Mouse (Mus musculus): Measurements from ENCODE around the gene Camta1. TPM values are rescaled to one million over a fixed set of nuclear protein-coding genes. Genes with fewer than 3 reads are reported as not detected.

Camta1 gene
- polyA plus RNA-seq, 1 experiment from 2014 or later, result 118 TPM

GRCm38 (mm10) chr4:151215866-151216265 lies 645.8 kb downstream of the Camta1 start:
- no peak overlapping the region for H3K4me3 ChIP-seq
- no peak overlapping the region for H3K4me2 ChIP-seq
- no peak overlapping the region for H3K27ac ChIP-seq (replicated peaks)
- WGBS, result 46% methylated on average over 4 of the region's 4 CpGs
- H3K9me3 ChIP-seq, result no peaks in the 10 kb centered on the region
- ATAC-seq (ENCODE audit: extremely low read depth, insufficient number of reproducible peaks, low FRiP score, low TSS enrichment), result no peak
- no peaks in the 10 kb centered on the region for H3K36me3 ChIP-seq
- H3K9ac ChIP-seq, result no peak overlapping the region
- H3K4me1 ChIP-seq, result peaks cover 17% of the 10 kb centered on the region
- no peaks in the 10 kb centered on the region for H3K27me3 ChIP-seq (replicated peaks)

DNA sequence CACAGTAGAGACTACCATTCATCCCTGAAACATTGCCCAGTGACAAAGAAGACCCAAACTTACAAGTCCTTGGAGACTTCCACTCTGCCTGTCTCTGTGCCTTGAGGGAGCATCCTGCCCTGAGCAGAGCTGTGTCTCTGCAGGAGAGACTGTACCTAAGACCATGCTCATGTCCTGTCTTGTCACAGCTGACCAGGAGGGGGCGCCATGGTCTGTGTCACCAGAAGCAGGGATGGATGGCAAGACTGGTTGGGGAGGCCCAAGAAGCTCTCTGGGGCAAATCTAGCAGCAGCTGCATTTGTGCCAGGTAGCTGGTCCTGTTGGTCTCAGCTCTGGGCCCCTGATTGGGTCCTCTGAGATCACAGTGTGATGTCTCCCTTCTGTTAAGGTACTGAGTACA lies 646.5 kb downstream of the Camta1 start:
- no peaks in the 10 kb centered on the region for H3K9me3 ChIP-seq
- H3K4me1 ChIP-seq, result peaks cover 20% of the 10 kb centered on the region
- ATAC-seq (ENCODE audit: extremely low read depth, insufficient number of reproducible peaks, low FRiP score, low TSS enrichment), result no peak
- H3K4me2 ChIP-seq, result no peak overlapping the region
- no peaks in the 10 kb centered on the region for H3K27me3 ChIP-seq (replicated peaks)
- no peak overlapping the region for H3K4me3 ChIP-seq
- no peak overlapping the region for H3K9ac ChIP-seq
- no peaks in the 10 kb centered on the region for H3K36me3 ChIP-seq
- WGBS, result 31% methylated on average over 1 of the region's 1 CpGs
- no peak overlapping the region for H3K27ac ChIP-seq (replicated peaks)

- Histone ChIP-seq H3K36me3 (no peaks in the 10 kb centered on the region), H3K27ac (replicated peaks) (no peak overlapping the region), H3K27me3 (replicated peaks) (0 out of 2 replicates have a peak, but pooled peaks cover 5% of the 10 kb centered on the region), H3K4me2 (no peak overlapping the region), H3K9ac (no peak overlapping the region), H3K9me3 (no peaks in the 10 kb centered on the region), H3K4me1 (peaks cover 20% of the 10 kb centered on the region), H3K4me3 (no peak overlapping the region)
- no peak for ATAC-seq (ENCODE audit: extremely low read depth, insufficient number of reproducible peaks, low FRiP score, low TSS enrichment)
- 70% methylated on average over 11 of the region's 11 CpGs for WGBS
These were observed 648.2 kb downstream of the Camta1 start for GRCm38 (mm10) chr4:151213475-151213874.

DNA sequence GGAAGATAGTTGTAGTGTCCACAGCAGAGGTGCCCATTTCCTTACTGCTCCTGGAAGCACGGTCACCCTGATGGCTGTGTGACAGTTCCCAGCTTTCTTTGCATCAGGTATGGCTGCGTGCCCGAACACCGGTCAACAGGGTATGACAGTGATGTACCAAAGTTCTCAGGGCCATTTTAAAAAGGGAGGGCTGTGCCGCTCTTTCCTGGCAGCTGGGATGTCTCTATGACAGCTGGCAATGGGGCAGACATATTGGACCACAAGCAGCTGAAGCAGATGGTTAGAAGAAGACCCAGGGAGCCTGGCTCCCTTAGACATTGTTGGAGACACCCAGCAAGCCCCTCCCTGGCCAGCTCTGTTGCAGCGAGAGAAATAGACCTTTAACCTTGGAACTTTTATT lies 649.7 kb downstream of the Camta1 start:
- H3K36me3 ChIP-seq, result no peaks in the 10 kb centered on the region
- no peaks in the 10 kb centered on the region for H3K9me3 ChIP-seq
- peaks cover 20% of the 10 kb centered on the region for H3K4me1 ChIP-seq
- no peak overlapping the region for H3K4me2 ChIP-seq
- no peak overlapping the region for H3K9ac ChIP-seq
- 86% methylated on average over 6 of the region's 6 CpGs for WGBS
- no peak for ATAC-seq (ENCODE audit: extremely low read depth, insufficient number of reproducible peaks, low FRiP score, low TSS enrichment)
- H3K4me3 ChIP-seq, result no peak overlapping the region
- 0 out of 2 replicates have a peak, but pooled peaks cover 5% of the 10 kb centered on the region for H3K27me3 ChIP-seq (replicated peaks)
- H3K27ac ChIP-seq (replicated peaks), result no peak overlapping the region

DNA sequence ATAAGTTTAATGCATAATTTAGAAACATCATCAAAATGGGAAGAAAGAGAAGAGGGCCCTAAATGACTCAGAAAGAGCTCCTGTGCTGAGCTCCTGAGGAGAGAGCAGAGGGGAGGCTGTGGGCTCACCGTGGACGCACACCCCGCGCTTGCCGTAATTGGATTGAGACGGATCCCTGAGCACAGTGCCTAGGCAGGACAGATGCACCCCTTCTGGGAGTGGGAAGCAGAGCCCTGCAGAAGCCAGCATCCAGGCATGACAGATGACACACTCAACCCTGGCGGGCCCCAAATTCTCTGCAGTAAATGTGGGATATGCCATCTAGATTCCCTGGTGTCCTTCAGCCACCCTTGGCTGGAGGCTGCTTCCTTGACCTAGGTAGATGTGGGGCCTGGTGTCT lies 654.1 kb downstream of the Camta1 start:
- Histone ChIP-seq H3K27me3 (replicated peaks) (0 out of 2 replicates have a peak, but pooled peaks cover 5% of the 10 kb centered on the region), H3K36me3 (no peaks in the 10 kb centered on the region), H3K4me1 (peaks cover 12% of the 10 kb centered on the region; the same call in 1 of the 2 replicates), H3K9me3 (no peaks in the 10 kb centered on the region), H3K4me3 (no peak overlapping the region), H3K27ac (replicated peaks) (no peak overlapping the region), H3K4me2 (no peak overlapping the region), H3K9ac (no peak overlapping the region)
- 91% methylated on average over 7 of the region's 7 CpGs for WGBS
- no peak for ATAC-seq (ENCODE audit: extremely low read depth, insufficient number of reproducible peaks, low FRiP score, low TSS enrichment)

GRCm38 (mm10) chr4:151202891-151203290 lies 658.8 kb downstream of the Camta1 start:
- no peak for ATAC-seq (ENCODE audit: extremely low read depth, insufficient number of reproducible peaks, low FRiP score, low TSS enrichment)
- Histone ChIP-seq H3K9me3 (no peaks in the 10 kb centered on the region), H3K36me3 (no peaks in the 10 kb centered on the region), H3K4me3 (no peak overlapping the region), H3K27ac (replicated peaks) (no peak overlapping the region), H3K27me3 (replicated peaks) (no peaks in the 10 kb centered on the region), H3K4me2 (no peak overlapping the region), H3K4me1 (no peaks in the 10 kb centered on the region), H3K9ac (no peak overlapping the region)
- 71% methylated on average over 6 of the region's 6 CpGs for WGBS

DNA sequence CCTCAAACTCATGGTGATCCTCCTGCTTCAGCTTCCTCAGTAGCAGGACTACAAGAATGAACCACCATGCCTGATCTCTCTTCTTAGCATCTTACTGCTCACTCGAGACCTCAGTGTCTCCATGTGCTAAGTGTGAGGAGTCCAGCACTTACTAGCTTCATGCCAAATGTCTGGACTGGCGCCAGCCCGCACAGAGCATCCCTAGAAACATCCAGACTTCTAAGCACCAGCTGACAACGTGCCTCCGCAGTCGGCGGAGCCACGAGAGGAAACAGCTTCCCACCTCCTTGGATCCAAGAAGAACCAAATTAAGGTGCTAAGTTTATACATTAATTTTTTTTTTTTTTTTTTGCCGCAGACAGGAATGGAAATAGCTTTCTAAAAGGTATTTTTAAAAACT lies 661.4 kb downstream of the Camta1 start:
- no peak overlapping the region for H3K4me2 ChIP-seq

GRCm38 (mm10) chr4:151195126-151195525 lies 666.5 kb downstream of the Camta1 start:
- Histone ChIP-seq H3K4me2 (peak overlapping the region; percentile 13; the same call in 1 of the 2 replicates), H3K4me1 (peaks cover 23% of the 10 kb centered on the region), H3K9me3 (no peaks in the 10 kb centered on the region), H3K27me3 (replicated peaks) (no peaks in the 10 kb centered on the region), H3K4me3 (no peak overlapping the region), H3K27ac (replicated peaks) (peak overlapping the region; percentile 88), H3K36me3 (no peaks in the 10 kb centered on the region), H3K9ac (0 out of 2 replicates have a peak overlapping the region, but pooled peaks have one; percentile 25)
- no peak for ATAC-seq (ENCODE audit: extremely low read depth, insufficient number of reproducible peaks, low FRiP score, low TSS enrichment)
- WGBS, result 37% methylated on average over 10 of the region's 10 CpGs

More for the DNA sequence above, 661.4 kb downstream of the Camta1 start:
- Histone ChIP-seq H3K27me3 (replicated peaks) (no peaks in the 10 kb centered on the region), H3K4me3 (no peak overlapping the region), H3K27ac (replicated peaks) (no peak overlapping the region), H3K9me3 (no peaks in the 10 kb centered on the region), H3K9ac (no peak overlapping the region), H3K36me3 (no peaks in the 10 kb centered on the region), H3K4me1 (peaks cover 5% of the 10 kb centered on the region)
- 74% methylated on average over 9 of the region's 9 CpGs for WGBS
- no peak for ATAC-seq (ENCODE audit: extremely low read depth, insufficient number of reproducible peaks, low FRiP score, low TSS enrichment)

DNA sequence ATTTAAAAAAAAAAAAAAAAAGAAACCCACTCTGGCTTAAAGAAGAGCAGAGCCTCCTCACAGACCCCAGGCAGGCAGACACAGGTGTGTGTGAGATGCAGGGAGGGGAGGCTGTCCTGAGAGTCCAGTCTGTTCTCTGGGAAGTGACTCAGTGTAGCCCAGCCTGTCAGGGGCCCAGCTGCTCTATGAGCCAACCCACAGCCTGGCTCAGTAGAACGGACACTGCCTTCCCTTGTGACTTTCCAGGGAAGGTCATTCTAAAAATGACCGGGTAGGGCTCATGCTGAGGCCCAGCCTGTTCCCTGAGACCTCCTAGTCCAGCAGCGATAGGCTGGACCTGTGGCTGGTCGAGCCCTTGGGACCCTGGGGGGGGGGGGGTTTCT lies 667.0 kb downstream of the Camta1 start:
- no peak overlapping the region for H3K4me3 ChIP-seq
- H3K36me3 ChIP-seq, result no peaks in the 10 kb centered on the region
- peak; percentile 7; the same call in 1 of the 2 replicates for ATAC-seq (ENCODE audit: extremely low read depth, insufficient number of reproducible peaks, low FRiP score, low TSS enrichment)
- 0 out of 2 replicates have a peak overlapping the region, but pooled peaks have one; percentile 25 for H3K9ac ChIP-seq
- no peak overlapping the region; the same call in 1 of the 2 replicates for H3K4me2 ChIP-seq
- no peaks in the 10 kb centered on the region for H3K27me3 ChIP-seq (replicated peaks)
- WGBS, result 24% methylated on average over 4 of the region's 4 CpGs
- peaks cover 23% of the 10 kb centered on the region for H3K4me1 ChIP-seq
- no peaks in the 10 kb centered on the region for H3K9me3 ChIP-seq
- peak overlapping the region; percentile 88 for H3K27ac ChIP-seq (replicated peaks)

GRCm38 (mm10) chr4:151194030-151194714 lies 667.5 kb downstream of the Camta1 start:
- Histone ChIP-seq H3K36me3 (no peaks in the 10 kb centered on the region), H3K9ac (0 out of 2 replicates have a peak overlapping the region, but pooled peaks have one; percentile 25), H3K4me3 (no peak overlapping the region), H3K4me1 (peaks cover 23% of the 10 kb centered on the region), H3K27ac (replicated peaks) (peak overlapping the region; percentile 88), H3K4me2 (no peak overlapping the region), H3K27me3 (replicated peaks) (no peaks in the 10 kb centered on the region), H3K9me3 (no peaks in the 10 kb centered on the region)
- 38% methylated on average over 11 of the region's 11 CpGs for WGBS
- no peak for ATAC-seq (ENCODE audit: extremely low read depth, insufficient number of reproducible peaks, low FRiP score, low TSS enrichment)

DNA sequence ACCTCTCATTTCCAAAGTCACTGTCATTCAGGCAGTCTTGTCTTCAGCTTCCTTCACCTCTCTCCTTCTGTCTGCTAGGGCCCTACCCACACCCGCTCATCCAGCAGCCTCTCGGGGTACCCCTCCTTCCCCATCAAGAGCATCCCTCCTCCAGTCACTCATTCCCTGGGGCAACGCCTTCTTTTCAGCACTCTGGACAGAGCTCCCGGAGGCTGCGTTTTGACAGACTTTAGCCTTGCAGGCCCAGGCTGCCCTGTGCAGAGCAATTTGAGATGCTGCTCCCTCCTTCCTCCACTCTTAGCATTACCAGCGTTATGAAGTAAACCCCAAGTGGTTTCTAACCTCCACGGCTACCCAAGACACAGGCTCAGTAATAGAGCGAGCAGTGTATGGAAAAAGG lies 675.2 kb downstream of the Camta1 start:
- ATAC-seq (ENCODE audit: extremely low read depth, insufficient number of reproducible peaks, low FRiP score, low TSS enrichment), result no peak
- no peak overlapping the region for H3K4me3 ChIP-seq
- no peak overlapping the region for H3K9ac ChIP-seq
- H3K4me1 ChIP-seq, result no peaks in the 10 kb centered on the region
- peaks cover 3% of the 10 kb centered on the region; the same call in 1 of the 2 replicates for H3K27me3 ChIP-seq (replicated peaks)
- H3K27ac ChIP-seq (replicated peaks), result no peak overlapping the region
- H3K9me3 ChIP-seq, result no peaks in the 10 kb centered on the region
- no peak overlapping the region for H3K4me2 ChIP-seq
- 9% methylated on average over 8 of the region's 8 CpGs for WGBS
- H3K36me3 ChIP-seq, result no peaks in the 10 kb centered on the region

GRCm38 (mm10) chr4:151185750-151186149 lies 675.9 kb downstream of the Camta1 start:
- no peaks in the 10 kb centered on the region for H3K36me3 ChIP-seq
- no peak overlapping the region for H3K4me2 ChIP-seq
- H3K4me3 ChIP-seq, result no peak overlapping the region
- ATAC-seq (ENCODE audit: extremely low read depth, insufficient number of reproducible peaks, low FRiP score, low TSS enrichment), result no peak
- no peak overlapping the region for H3K27ac ChIP-seq (replicated peaks)
- peaks cover 3% of the 10 kb centered on the region; the same call in 1 of the 2 replicates for H3K27me3 ChIP-seq (replicated peaks)
- H3K9ac ChIP-seq, result no peak overlapping the region
- WGBS, result 12% methylated on average over 1 of the region's 1 CpGs
- H3K4me1 ChIP-seq, result peaks cover 6% of the 10 kb centered on the region
- no peaks in the 10 kb centered on the region for H3K9me3 ChIP-seq
